Mouse (Mus musculus) liver, embryonic 16.5 days (tissue): Measurements from ENCODE around the gene Tcf23. TPM values are rescaled to one million over a fixed set of nuclear protein-coding genes. Genes with fewer than 3 reads are reported as not detected.

Experiments used
- ATAC-seq: fragments of 200-750 bp; cut with Nextera tagmentation; 2 replicates; pipeline ENCODE4 v1.8.0; 2017; ENCODE audit warnings: low read depth, mild to moderate bottlenecking, moderate number of reproducible peaks, moderate library complexity
- H3K27ac ChIP-seq: fragments of 300-500 bp; sonication (generic); 2 replicates; pipeline ENCODE4 v1.5.1; 2014; ENCODE audit warnings: mild to moderate bottlenecking, low read length
- H3K27me3 ChIP-seq: fragments of 300-500 bp; sonication (generic); 2 replicates; pipeline ENCODE4 v1.6.1; 2014; ENCODE audit warnings: low read depth, low read length, mixed read lengths; ENCODE audit not compliant: control insufficient read depth, insufficient read depth
- H3K36me3 ChIP-seq: fragments of 300-500 bp; sonication (generic); 2 replicates; pipeline ENCODE4 v1.6.1; 2014; ENCODE audit warnings: mild to moderate bottlenecking; ENCODE audit not compliant: control insufficient read depth, insufficient read depth
- H3K4me1 ChIP-seq: fragments of 300-500 bp; sonication (generic); 2 replicates; pipeline ENCODE4 v1.6.1; 2014; ENCODE audit warnings: low read depth, low read length, mixed read lengths; ENCODE audit not compliant: control insufficient read depth
- H3K4me2 ChIP-seq: fragments of 300-500 bp; sonication (generic); 2 replicates; pipeline ENCODE4 v1.6.1; 2014; ENCODE audit warnings: low read depth, low read length, mixed read lengths
- H3K4me3 ChIP-seq: fragments of 300-500 bp; sonication (generic); 2 replicates; pipeline ENCODE4 v1.5.1; 2014; ENCODE audit warnings: low read depth, mild to moderate bottlenecking, low read length
- H3K9ac ChIP-seq: fragments of 300-500 bp; sonication (generic); 2 replicates; pipeline ENCODE4 v1.6.1; 2014; ENCODE audit warnings: low read depth, low read length
- H3K9me3 ChIP-seq: fragments of 300-500 bp; sonication (generic); replicated peaks from 2 replicates; pipeline ENCODE4 v1.6.1; 2016; ENCODE audit warnings: low read length; ENCODE audit not compliant: control insufficient read depth
- WGBS: fragments of 180-500 bp; shearing (Covaris S2); extraction: QIAGEN DNeasy Blood & Tissue Kit; methylation state at CpG from one replicate; pipeline ENCODE4 v1.1.7; 2014; ENCODE audit not compliant: insufficient replicate concordance; 5-methylcytosine and 5-hydroxymethylcytosine counted together
- polyA plus RNA-seq: library from polyadenylated mRNA; unstranded; fragments of >200 nt; fragmentation: Nextera tagmentation; extraction: Ambion mirVana; gene quantifications from 2 replicates; pipeline ENCODE4 v1.2.1, GENCODE M21; 2015

Tcf23 gene
- polyA plus RNA-seq, 1 experiment from 2014 or later: 0.07 TPM

- H3K4me3 ChIP-seq: no peak overlapping the region
- H3K27ac ChIP-seq: no peak overlapping the region
- peaks cover 9% of the 10 kb centered on the region for H3K4me1 ChIP-seq
- H3K27me3 ChIP-seq: peaks cover 15% of the 10 kb centered on the region
- no peaks in the 10 kb centered on the region for H3K36me3 ChIP-seq
- no peak overlapping the region for H3K4me2 ChIP-seq
- WGBS: 61% methylated on average over 6 of the region's 6 CpGs
- no peak overlapping the region for H3K9ac ChIP-seq
- no peak for ATAC-seq
- H3K9me3 ChIP-seq: no peaks in the 10 kb centered on the region
These were observed 24.1 kb upstream of the Tcf23 start for GRCm38 (mm10) chr5:30944344-30944743.

- Histone ChIP-seq H3K27ac (no peak within 1 kb of the TSS), H3K9me3 (no peaks in the 10 kb centered on the region), H3K9ac (peak within 1 kb of the TSS; percentile 37; the same call in 1 of the 2 replicates), H3K27me3 (peaks cover 15% of the 10 kb centered on the region), H3K4me3 (peak within 1 kb of the TSS; percentile 51), H3K36me3 (no peaks in the 10 kb centered on the region), H3K4me1 (peaks cover 12% of the 10 kb centered on the region), H3K4me2 (peak within 1 kb of the TSS; percentile 59)
- peak; percentile 50 for ATAC-seq
- WGBS: 9% methylated on average over 44 of the region's 44 CpGs
These were observed 23.3 kb upstream of the Tcf23 start, which contains the start of gene Cgref1 for GRCm38 (mm10) chr5:30944956-30945781. TSS of gene Cgref1 (minus strand) at chr5:30945591.

- WGBS: 52% methylated on average over 5 of the region's 5 CpGs
- Histone ChIP-seq H3K9me3 (no peaks in the 10 kb centered on the region), H3K4me1 (peaks cover 15% of the 10 kb centered on the region), H3K9ac (no peak overlapping the region), H3K27me3 (peaks cover 15% of the 10 kb centered on the region), H3K36me3 (no peaks in the 10 kb centered on the region; the same call in none of the 2 replicates), H3K4me3 (no peak overlapping the region), H3K4me2 (no peak overlapping the region), H3K27ac (no peak overlapping the region)
- ATAC-seq: no peak
These were observed 19.8 kb upstream of the Tcf23 start for GRCm38 (mm10) chr5:30948620-30949019.

- H3K9ac ChIP-seq: peak overlapping the region; percentile 82
- peak overlapping the region; percentile 95 for H3K4me2 ChIP-seq
- under 1% methylated on average over 31 of the region's 31 CpGs for WGBS
- H3K4me3 ChIP-seq: peak overlapping the region; percentile 84
- H3K27me3 ChIP-seq: peaks cover 12% of the 10 kb centered on the region
- H3K27ac ChIP-seq: peak overlapping the region; percentile 59
- no peaks in the 10 kb centered on the region for H3K9me3 ChIP-seq
- H3K4me1 ChIP-seq: peaks cover 15% of the 10 kb centered on the region
- H3K36me3 ChIP-seq: peaks cover 10% of the 10 kb centered on the region
- peak; percentile 89 for ATAC-seq
These were observed 18.7 kb upstream of the Tcf23 start for GRCm38 (mm10) chr5:30949654-30950326.

GRCm38 (mm10) chr5:30950451-30950850, 18.0 kb upstream of the Tcf23 start:
- Histone ChIP-seq H3K27me3 (peaks cover 6% of the 10 kb centered on the region), H3K9ac (peak overlapping the region; percentile 82), H3K4me2 (peak overlapping the region; percentile 95), H3K27ac (peak overlapping the region; percentile 59), H3K9me3 (no peaks in the 10 kb centered on the region), H3K36me3 (peaks cover 15% of the 10 kb centered on the region), H3K4me1 (peaks cover 12% of the 10 kb centered on the region), H3K4me3 (peak overlapping the region; percentile 84)
- WGBS: 63% methylated on average over 4 of the region's 4 CpGs
- ATAC-seq: no peak

- Histone ChIP-seq H3K27me3 (peaks cover 1% of the 10 kb centered on the region; the same call in 1 of the 2 replicates), H3K27ac (no peak overlapping the region), H3K4me1 (peaks cover 12% of the 10 kb centered on the region), H3K4me3 (peak overlapping the region; percentile 12; the same call in 1 of the 2 replicates), H3K9me3 (no peaks in the 10 kb centered on the region), H3K36me3 (peaks cover 19% of the 10 kb centered on the region), H3K9ac (no peak overlapping the region), H3K4me2 (peak overlapping the region; percentile 95)
- ATAC-seq: no peak
- 93% methylated on average over 2 of the region's 2 CpGs for WGBS
These were observed 17.5 kb upstream of the Tcf23 start for GRCm38 (mm10) chr5:30950922-30951321.

GRCm38 (mm10) chr5:30951706-30952105, 16.8 kb upstream of the Tcf23 start:
- no peak overlapping the region for H3K27ac ChIP-seq
- H3K9me3 ChIP-seq: no peaks in the 10 kb centered on the region
- 66% methylated on average over 6 of the region's 6 CpGs for WGBS
- no peaks in the 10 kb centered on the region for H3K27me3 ChIP-seq
- no peak overlapping the region for H3K9ac ChIP-seq
- H3K4me3 ChIP-seq: no peak overlapping the region
- H3K36me3 ChIP-seq: peaks cover 20% of the 10 kb centered on the region
- no peak overlapping the region for H3K4me2 ChIP-seq
- ATAC-seq: no peak
- H3K4me1 ChIP-seq: peaks cover 12% of the 10 kb centered on the region

GRCm38 (mm10) chr5:30952551-30952950, 15.9 kb upstream of the Tcf23 start:
- H3K27ac ChIP-seq: no peak overlapping the region
- H3K36me3 ChIP-seq: peaks cover 21% of the 10 kb centered on the region
- H3K27me3 ChIP-seq: no peaks in the 10 kb centered on the region
- no peak for ATAC-seq
- 62% methylated on average over 5 of the region's 5 CpGs for WGBS
- no peak overlapping the region for H3K4me2 ChIP-seq
- H3K4me3 ChIP-seq: no peak overlapping the region
- no peaks in the 10 kb centered on the region for H3K9me3 ChIP-seq
- no peak overlapping the region for H3K9ac ChIP-seq
- H3K4me1 ChIP-seq: peaks cover 12% of the 10 kb centered on the region

- Histone ChIP-seq H3K27ac (no peak overlapping the region), H3K36me3 (peaks cover 27% of the 10 kb centered on the region), H3K4me1 (peaks cover 22% of the 10 kb centered on the region), H3K27me3 (no peaks in the 10 kb centered on the region), H3K9me3 (no peaks in the 10 kb centered on the region), H3K9ac (no peak overlapping the region), H3K4me3 (no peak overlapping the region), H3K4me2 (no peak overlapping the region)
- WGBS: 84% methylated on average over 6 of the region's 6 CpGs
- no peak for ATAC-seq
These were observed 14.4 kb upstream of the Tcf23 start for GRCm38 (mm10) chr5:30954065-30954464.
